Mouse (Mus musculus): ENCODE data around the gene Chn2.

DNA sequence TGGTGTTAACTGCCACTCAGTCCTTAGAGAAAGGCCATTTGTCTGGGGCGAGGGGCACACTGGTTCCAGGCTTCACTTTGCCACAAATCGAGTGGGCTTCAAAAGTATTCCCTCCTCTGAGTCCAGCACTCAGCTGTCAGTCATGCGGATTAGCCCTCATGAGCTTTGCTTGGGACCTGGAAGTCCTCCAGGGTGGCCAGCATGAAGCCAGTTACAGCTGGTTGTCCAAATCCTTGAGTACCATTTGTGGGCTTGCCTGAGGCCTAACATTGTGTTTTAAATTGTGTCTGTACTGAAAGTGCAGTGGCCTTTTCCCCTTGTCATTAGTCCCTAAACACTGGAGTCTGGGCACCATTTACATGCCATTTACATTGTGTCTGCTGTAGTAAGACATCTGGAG, 101.8 kb downstream of the Chn2 start:
- TF ChIP-seq CTCF (conservative IDR thresholded peaks at IDR 0.05; ENCODE audit: low read length) (no peak), POU5F1 (IDR thresholded peaks at IDR 0.05; ENCODE audit: borderline replicate concordance, low read length) (no peak), NANOG (IDR thresholded peaks at IDR 0.05; ENCODE audit: borderline replicate concordance, low read length) (no peak)

Measured in E14TG2a.4 (cell line).